Mouse (Mus musculus): ENCODE data around the gene Oaz2. TPM values are rescaled to one million over a fixed set of nuclear protein-coding genes. Genes with fewer than 3 reads are reported as not detected.
A peak's percentile ranks its signal among the peaks of the same experiment; 100 is the strongest.

The Oaz2 gene
- polyA plus RNA-seq, 1 experiment from 2014 or later: 204 TPM

GRCm38 (mm10) chr9:65657218-65657617 lies 10.6 kb upstream of the Oaz2 start:
- Histone ChIP-seq H3K4me2 (replicated peaks; ENCODE audit: low read depth, low read length) (no peak overlapping the region), H3K36me3 (ENCODE audit: control insufficient read depth, insufficient read depth, low read length) (no peaks in the 10 kb centered on the region), H3K27me3 (ENCODE audit: control insufficient read depth, insufficient read depth, low read length) (no peaks in the 10 kb centered on the region), H3K27ac (ENCODE audit: low read depth, low read length) (no peak overlapping the region), H3K4me1 (ENCODE audit: control insufficient read depth, insufficient read depth, low read length) (no peaks in the 10 kb centered on the region), H3K9ac (ENCODE audit: low read depth, low read length) (no peak overlapping the region), H3K4me3 (ENCODE audit: low read length) (no peak overlapping the region), H3K9me3 (ENCODE audit: control insufficient read depth, low read length) (no peaks in the 10 kb centered on the region)
- WGBS: 84% methylated on average over 3 of the region's 3 CpGs
- ATAC-seq (ENCODE audit: low FRiP score, low TSS enrichment): no peak

GRCm38 (mm10) chr9:65661029-65661428 lies 6.8 kb upstream of the Oaz2 start:
- no peak for ATAC-seq (ENCODE audit: low FRiP score, low TSS enrichment)
- Histone ChIP-seq H3K36me3 (ENCODE audit: control insufficient read depth, insufficient read depth, low read length) (no peaks in the 10 kb centered on the region), H3K4me3 (ENCODE audit: low read length) (no peak overlapping the region), H3K4me2 (replicated peaks; ENCODE audit: low read depth, low read length) (no peak overlapping the region), H3K9me3 (ENCODE audit: control insufficient read depth, low read length) (no peaks in the 10 kb centered on the region), H3K27me3 (ENCODE audit: control insufficient read depth, insufficient read depth, low read length) (no peaks in the 10 kb centered on the region), H3K4me1 (ENCODE audit: control insufficient read depth, insufficient read depth, low read length) (no peaks in the 10 kb centered on the region), H3K9ac (ENCODE audit: low read depth, low read length) (no peak overlapping the region), H3K27ac (ENCODE audit: low read depth, low read length) (no peak overlapping the region)
- 56% methylated on average over 5 of the region's 5 CpGs for WGBS

GRCm38 (mm10) chr9:65661493-65661892 lies 6.3 kb upstream of the Oaz2 start:
- no peaks in the 10 kb centered on the region for H3K27me3 ChIP-seq (ENCODE audit: control insufficient read depth, insufficient read depth, low read length)
- no peak overlapping the region for H3K4me2 ChIP-seq (replicated peaks; ENCODE audit: low read depth, low read length)
- H3K9ac ChIP-seq (ENCODE audit: low read depth, low read length): no peak overlapping the region
- H3K4me1 ChIP-seq (ENCODE audit: control insufficient read depth, insufficient read depth, low read length): no peaks in the 10 kb centered on the region
- no peaks in the 10 kb centered on the region for H3K9me3 ChIP-seq (ENCODE audit: control insufficient read depth, low read length)
- no peak overlapping the region for H3K27ac ChIP-seq (ENCODE audit: low read depth, low read length)
- 23% methylated on average over 1 of the region's 1 CpGs for WGBS
- no peak overlapping the region for H3K4me3 ChIP-seq (ENCODE audit: low read length)
- no peak for ATAC-seq (ENCODE audit: low FRiP score, low TSS enrichment)
- no peaks in the 10 kb centered on the region for H3K36me3 ChIP-seq (ENCODE audit: control insufficient read depth, insufficient read depth, low read length)

DNA sequence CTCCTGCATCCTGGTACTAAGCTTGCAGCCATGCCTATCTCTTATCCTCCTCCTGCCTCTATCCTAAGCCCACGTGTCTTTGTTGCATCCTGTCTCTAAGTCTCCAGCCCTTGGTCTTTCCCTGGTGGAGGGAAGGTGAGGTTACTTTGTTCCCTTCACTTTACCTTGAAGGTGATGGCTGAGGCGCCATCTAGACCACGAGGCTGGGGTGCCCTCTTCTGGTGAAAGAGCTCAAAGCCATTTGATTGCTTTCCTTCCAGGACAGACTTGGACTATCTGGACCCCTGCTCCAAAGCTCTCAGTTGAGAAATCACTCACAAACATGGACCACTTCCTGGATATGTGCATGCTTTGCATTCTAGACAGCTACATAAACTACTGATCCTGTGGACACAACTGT lies 3.6 kb upstream of the Oaz2 start:
- H3K4me2 ChIP-seq (replicated peaks; ENCODE audit: low read depth, low read length): no peak overlapping the region
- no peaks in the 10 kb centered on the region for H3K9me3 ChIP-seq (ENCODE audit: control insufficient read depth, low read length)
- no peak overlapping the region for H3K27ac ChIP-seq (ENCODE audit: low read depth, low read length)
- H3K36me3 ChIP-seq (ENCODE audit: control insufficient read depth, insufficient read depth, low read length): no peaks in the 10 kb centered on the region
- H3K27me3 ChIP-seq (ENCODE audit: control insufficient read depth, insufficient read depth, low read length): no peaks in the 10 kb centered on the region
- no peak overlapping the region for H3K9ac ChIP-seq (ENCODE audit: low read depth, low read length)
- no peaks in the 10 kb centered on the region for H3K4me1 ChIP-seq (ENCODE audit: control insufficient read depth, insufficient read depth, low read length)
- H3K4me3 ChIP-seq (ENCODE audit: low read length): no peak overlapping the region
- 0 out of 2 replicates have a peak, but pooled peaks have one; percentile 45 for ATAC-seq (ENCODE audit: low FRiP score, low TSS enrichment)
- WGBS: 0% methylated on average over 3 of the region's 3 CpGs

DNA sequence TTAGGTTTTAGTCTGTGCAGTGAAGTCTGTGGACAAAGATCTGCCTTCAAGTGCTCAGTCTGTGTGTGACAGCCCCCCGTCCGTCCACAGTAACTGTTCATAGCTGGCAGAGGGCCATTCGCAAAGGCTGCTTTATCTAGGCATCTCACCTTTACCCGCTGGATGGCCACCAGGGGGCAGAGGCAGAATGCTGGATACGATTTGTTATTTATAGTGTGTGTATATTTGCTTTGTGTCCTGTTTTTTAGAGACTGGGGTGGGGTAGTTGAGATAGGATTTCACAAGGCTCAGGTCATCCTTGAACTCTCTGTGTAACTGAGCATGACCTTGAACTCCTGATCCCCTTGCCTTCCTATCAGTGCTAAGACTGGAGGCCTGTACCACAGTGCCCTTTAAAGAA lies 1.8 kb upstream of the Oaz2 start:
- Histone ChIP-seq H3K9ac (ENCODE audit: low read depth, low read length) (no peak overlapping the region), H3K4me1 (ENCODE audit: control insufficient read depth, insufficient read depth, low read length) (no peaks in the 10 kb centered on the region), H3K4me2 (replicated peaks; ENCODE audit: low read depth, low read length) (no peak overlapping the region), H3K36me3 (ENCODE audit: control insufficient read depth, insufficient read depth, low read length) (no peaks in the 10 kb centered on the region), H3K9me3 (ENCODE audit: control insufficient read depth, low read length) (no peaks in the 10 kb centered on the region), H3K4me3 (ENCODE audit: low read length) (no peak overlapping the region), H3K27ac (ENCODE audit: low read depth, low read length) (no peak overlapping the region), H3K27me3 (ENCODE audit: control insufficient read depth, insufficient read depth, low read length) (no peaks in the 10 kb centered on the region)
- 23% methylated on average over 5 of the region's 5 CpGs for WGBS
- peak; percentile 54; the same call in 1 of the 2 replicates for ATAC-seq (ENCODE audit: low FRiP score, low TSS enrichment)

DNA sequence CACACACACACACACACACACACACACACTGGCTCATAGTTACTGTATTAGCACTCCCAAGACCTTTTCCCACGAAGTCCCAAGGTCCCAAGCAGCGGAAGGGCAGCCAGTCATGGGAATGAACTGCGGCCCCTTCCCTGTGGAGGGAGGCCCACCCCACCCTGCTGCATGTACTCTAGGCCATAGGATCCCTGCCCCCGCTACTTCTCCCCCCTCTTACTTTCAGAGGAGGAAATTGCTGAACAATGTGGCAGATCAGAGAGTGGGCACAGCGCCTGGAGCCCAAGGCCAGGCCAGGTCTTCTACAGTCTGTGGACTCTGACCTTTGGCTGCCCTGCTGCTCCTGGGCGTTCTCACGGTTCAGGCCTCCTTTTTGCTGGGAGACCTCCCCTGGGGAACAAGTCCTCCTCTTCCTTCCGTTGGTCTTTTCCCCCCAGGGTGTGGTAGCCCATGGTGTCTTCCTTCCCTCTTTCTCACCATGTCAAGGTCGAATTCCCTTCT lies 3.7 kb downstream of the Oaz2 start:
- H3K36me3 ChIP-seq (ENCODE audit: control insufficient read depth, insufficient read depth, low read length): no peaks in the 10 kb centered on the region
- H3K4me2 ChIP-seq (replicated peaks; ENCODE audit: low read depth, low read length): no peak overlapping the region
- ATAC-seq (ENCODE audit: low FRiP score, low TSS enrichment): no peak; the same call in 1 of the 2 replicates
- peak overlapping the region; percentile 44 for H3K27ac ChIP-seq (ENCODE audit: low read depth, low read length)
- H3K9ac ChIP-seq (ENCODE audit: low read depth, low read length): no peak overlapping the region
- no peak overlapping the region for H3K4me3 ChIP-seq (ENCODE audit: low read length)
- H3K27me3 ChIP-seq (ENCODE audit: control insufficient read depth, insufficient read depth, low read length): no peaks in the 10 kb centered on the region
- H3K4me1 ChIP-seq (ENCODE audit: control insufficient read depth, insufficient read depth, low read length): no peaks in the 10 kb centered on the region
- WGBS: 51% methylated on average over 9 of the region's 9 CpGs
- no peaks in the 10 kb centered on the region for H3K9me3 ChIP-seq (ENCODE audit: control insufficient read depth, low read length)

DNA sequence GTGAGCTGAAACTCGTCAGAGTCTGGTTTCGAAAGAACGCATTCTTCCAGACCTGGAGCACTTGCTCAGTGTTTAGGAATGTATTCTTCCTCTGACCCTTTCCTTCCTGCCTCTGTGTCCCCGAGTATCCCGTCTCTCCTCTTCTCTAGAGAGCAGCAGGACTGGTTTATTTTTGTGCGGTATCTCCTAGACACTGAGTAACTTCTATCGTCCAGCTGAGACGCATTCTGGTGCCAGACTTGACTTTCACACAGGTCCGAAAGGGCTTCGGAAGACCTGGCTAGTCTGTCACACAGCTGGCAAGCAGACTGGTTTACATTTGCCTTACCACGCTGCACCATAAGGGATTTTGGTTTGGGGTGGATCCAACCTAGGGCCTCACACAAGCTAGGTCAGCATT lies 5.2 kb downstream of the Oaz2 start:
- Histone ChIP-seq H3K9me3 (ENCODE audit: control insufficient read depth, low read length) (no peaks in the 10 kb centered on the region), H3K36me3 (ENCODE audit: control insufficient read depth, insufficient read depth, low read length) (no peaks in the 10 kb centered on the region), H3K4me2 (replicated peaks; ENCODE audit: low read depth, low read length) (no peak overlapping the region), H3K4me1 (ENCODE audit: control insufficient read depth, insufficient read depth, low read length) (peaks cover 6% of the 10 kb centered on the region), H3K27ac (ENCODE audit: low read depth, low read length) (0 out of 2 replicates have a peak overlapping the region, but pooled peaks have one; percentile 3), H3K4me3 (ENCODE audit: low read length) (no peak overlapping the region), H3K27me3 (ENCODE audit: control insufficient read depth, insufficient read depth, low read length) (no peaks in the 10 kb centered on the region), H3K9ac (ENCODE audit: low read depth, low read length) (no peak overlapping the region)
- ATAC-seq (ENCODE audit: low FRiP score, low TSS enrichment): no peak
- WGBS: 63% methylated on average over 11 of the region's 11 CpGs

DNA sequence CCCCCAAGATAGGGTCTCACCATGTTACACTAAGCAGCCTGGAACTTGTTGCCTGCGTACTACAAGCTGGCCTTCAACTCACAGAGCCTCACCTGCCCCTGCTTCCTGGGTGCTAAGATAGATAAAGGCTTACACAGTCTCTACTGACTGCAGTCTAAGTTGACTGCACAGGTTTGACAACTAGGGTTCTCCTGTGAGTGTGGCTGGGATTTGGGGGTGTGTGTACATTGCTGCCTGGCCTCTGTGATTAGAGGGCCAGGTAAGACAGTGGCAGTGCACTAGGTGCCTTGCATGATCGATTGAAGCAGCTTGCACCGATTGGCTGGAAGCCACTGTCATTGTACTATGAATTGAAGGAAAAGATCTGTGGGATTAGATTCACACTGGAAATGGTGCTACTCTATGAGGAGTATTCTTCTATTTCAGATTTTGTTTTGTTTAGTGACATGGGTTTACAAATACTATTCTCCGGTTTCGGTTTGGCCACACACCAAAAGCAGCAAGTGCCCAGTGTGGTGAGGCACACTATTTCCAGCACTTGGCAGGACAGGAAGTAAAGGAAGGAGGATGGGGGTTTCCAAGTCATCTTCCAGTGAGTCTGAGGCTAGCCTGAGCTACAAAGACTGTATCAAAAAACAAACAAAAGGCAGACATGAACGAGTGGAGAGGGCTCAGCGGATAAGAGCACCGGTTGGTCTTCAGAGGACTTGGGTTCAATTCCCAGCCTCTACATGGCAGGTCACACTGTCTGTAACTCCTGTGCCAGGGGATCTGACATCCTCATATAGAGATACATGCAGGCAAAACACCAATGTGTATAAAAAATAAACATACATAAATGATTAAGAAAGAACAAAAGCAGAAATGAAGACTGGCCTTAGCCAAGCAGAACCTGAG lies 7.9 kb downstream of the Oaz2 start:
- H3K27me3 ChIP-seq (ENCODE audit: control insufficient read depth, insufficient read depth, low read length): no peaks in the 10 kb centered on the region
- peaks cover 30% of the 10 kb centered on the region for H3K4me1 ChIP-seq (ENCODE audit: control insufficient read depth, insufficient read depth, low read length)
- H3K36me3 ChIP-seq (ENCODE audit: control insufficient read depth, insufficient read depth, low read length): no peaks in the 10 kb centered on the region
- peak; percentile 59 for ATAC-seq (ENCODE audit: low FRiP score, low TSS enrichment)
- peak overlapping the region; percentile 71 for H3K4me3 ChIP-seq (ENCODE audit: low read length)
- peak overlapping the region; percentile 48 for H3K4me2 ChIP-seq (replicated peaks; ENCODE audit: low read depth, low read length)
- peak overlapping the region; percentile 79 for H3K9ac ChIP-seq (ENCODE audit: low read depth, low read length)
- no peaks in the 10 kb centered on the region for H3K9me3 ChIP-seq (ENCODE audit: control insufficient read depth, low read length)
- no peak overlapping the region for H3K27ac ChIP-seq (ENCODE audit: low read depth, low read length)
- 54% methylated on average over 8 of the region's 8 CpGs for WGBS

Data from kidney, embryonic 14.5 days (tissue).